Mouse (Mus musculus) bone marrow, adult 2 months (tissue): ENCODE results near the gene Riox2.

Experiments
- CTCF ChIP-seq: fragments of 200-500 bp; IDR thresholded peaks from 2 replicates; pipeline ENCODE4 v1.5.1; 2011; ENCODE audit warnings: low read length, control low read depth; ENCODE audit not compliant: control insufficient read depth, insufficient read depth
- POLR2A ChIP-seq: fragments of 200-500 bp; IDR thresholded peaks from 2 replicates; pipeline ENCODE4 v1.6.1; 2011; ENCODE audit warnings: low read depth, mild to moderate bottlenecking, control low read depth, low read length, borderline replicate concordance; ENCODE audit not compliant: control insufficient read depth

GRCm38 (mm10) chr16:59521752-59522423 lies 50.3 kb downstream of the Riox2 start:
- TF ChIP-seq CTCF (no peak), POLR2A (no peak)
